Mouse (Mus musculus) cerebellum, postnatal 25 days (tissue): ENCODE measurements at regions not wholly inside any gene's neighbourhood (a gene's known extent, or its start where the extent isn't known, plus 50 kb on each side); places are given as distances from the start of the nearest gene placed in this dataset.

Source experiments
- DNase-seq, 2 experiments: peaks; one replicate each; pipeline ENCODE4 v3.0.0; 2021; ENCODE audit warnings: mixed read lengths in 2 of 2

DNA sequence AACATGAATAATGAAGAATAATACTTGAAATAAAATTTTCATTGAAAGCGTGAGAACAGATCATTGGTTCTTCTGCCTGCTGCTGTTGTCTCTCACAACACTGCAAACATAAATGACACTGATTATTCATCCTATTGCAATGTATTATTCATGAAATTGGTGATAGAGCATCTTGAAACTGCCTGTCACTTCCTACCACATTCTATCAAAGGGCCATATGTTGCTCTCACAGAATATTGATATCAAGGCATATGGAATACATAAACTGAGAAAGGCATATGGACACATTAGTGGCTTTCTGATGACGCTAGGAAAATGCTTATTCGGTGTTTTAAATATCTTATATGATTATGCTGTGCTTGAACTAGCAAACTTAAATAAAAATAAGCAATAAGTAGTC is 371.6 kb downstream of the Cdh19 start:
- no peak for DNase-seq

DNA sequence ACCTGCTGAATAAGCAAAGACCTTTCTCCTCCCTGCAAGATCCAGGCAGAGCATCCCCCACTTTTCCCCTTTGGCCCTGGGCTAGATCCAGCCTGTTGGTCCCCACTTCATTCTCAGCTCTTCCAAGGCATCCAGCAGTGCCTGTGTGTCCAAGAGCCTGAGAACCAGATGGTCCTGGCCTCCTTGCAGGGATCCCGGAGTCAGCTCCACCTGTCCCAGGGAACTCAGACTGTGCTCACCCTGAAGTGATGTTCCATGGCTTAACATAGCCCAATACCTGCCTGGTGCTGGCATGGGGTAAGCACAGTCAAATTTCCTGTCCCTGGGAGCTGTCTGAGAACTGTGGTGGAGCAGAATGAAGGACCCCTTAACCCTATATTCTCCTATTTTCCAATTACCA is 396.1 kb downstream of the Cdh19 start:
- DNase-seq, result peak; percentile 40
